Mouse (Mus musculus): ENCODE results near the gene Zfp109. TPM values are rescaled to one million over a fixed set of nuclear protein-coding genes. Genes with fewer than 3 reads are reported as not detected.
"Not testable (repeated sequence)": the region's sequence is repeated elsewhere in the genome, so short reads cannot be mapped to it uniquely, and the experiment has no call there.

Zfp109 gene
- total RNA-seq (2018; cell fraction: chromatin; rRNA removed), result 1 to 10 TPM in 19 of 26 experiments, under 1 TPM in 6, not detected in 1; 0.41 to 7.4 (median 2.4) TPM
- total RNA-seq (2018; cell fraction: cytosol; rRNA removed), result 1 to 10 TPM in 19 of 26 experiments, under 1 TPM in 7; 0.33 to 2.6 (median 1.3) TPM
- 1 to 10 TPM in 19 of 26 experiments, under 1 TPM in 7; 0.23 to 5.1 (median 2.0) TPM for total RNA-seq (2018; cell fraction: nucleus; rRNA removed)
- polyA plus RNA-seq (2018), result 0.92 to 1.6 TPM (median 1.1 TPM) in 3 replicates

GRCm38 (mm10) chr7:24237040-24237791, at the start of gene Zfp109:
Gene Zfp109 (minus strand): TSS chr7:24237560.
- H3K36me3 ChIP-seq (ENCODE audit: inconsistent target), result no peaks in the 10 kb centered on the region
- H3K27ac ChIP-seq, result no peak within 1 kb of the TSS
- WGBS (ENCODE audit: missing documents), result 10% methylated on average over 25 of the region's 28 CpGs
- peak within 1 kb of the TSS; percentile 46 for H3K4me3 ChIP-seq (ENCODE audit: inconsistent target)
- no peaks in the 10 kb centered on the region for H3K79me2 ChIP-seq (ENCODE audit: inconsistent target)

- no peak overlapping the region for H3K4me3 ChIP-seq (ENCODE audit: inconsistent target)
- H3K27ac ChIP-seq, result no peak overlapping the region
- no peaks in the 10 kb centered on the region for H3K79me2 ChIP-seq (ENCODE audit: inconsistent target)
- 85% methylated on average over 4 of the region's 4 CpGs for WGBS (ENCODE audit: missing documents)
- H3K36me3 ChIP-seq (ENCODE audit: inconsistent target), result peaks cover 9% of the 10 kb centered on the region
Measured at GRCm38 (mm10) chr7:24286916-24287315, 49.6 kb upstream of the Zfp109 start.

- H3K36me3 ChIP-seq (ENCODE audit: inconsistent target), result peaks cover under 1% of the 10 kb centered on the region; the same call in 1 of the 2 replicates
- 48% methylated on average over 4 of the region's 4 CpGs for WGBS (ENCODE audit: missing documents)
- H3K79me2 ChIP-seq (ENCODE audit: inconsistent target), result no peaks in the 10 kb centered on the region
- H3K27ac ChIP-seq, result no peak overlapping the region
- H3K4me3 ChIP-seq (ENCODE audit: inconsistent target), result no peak overlapping the region
Measured at GRCm38 (mm10) chr7:24286090-24286489, 48.7 kb upstream of the Zfp109 start.

- no peak overlapping the region for H3K4me3 ChIP-seq (ENCODE audit: inconsistent target)
- no peaks in the 10 kb centered on the region for H3K79me2 ChIP-seq (ENCODE audit: inconsistent target)
- H3K36me3 ChIP-seq (ENCODE audit: inconsistent target), result no peaks in the 10 kb centered on the region
- WGBS (ENCODE audit: missing documents), result 72% methylated on average over 4 of the region's 4 CpGs
- H3K27ac ChIP-seq, result no peak overlapping the region
Measured at GRCm38 (mm10) chr7:24280858-24281145, 43.4 kb upstream of the Zfp109 start.

GRCm38 (mm10) chr7:24280031-24280857, 42.9 kb upstream of the Zfp109 start:
- no peaks in the 10 kb centered on the region for H3K79me2 ChIP-seq (ENCODE audit: inconsistent target)
- WGBS (ENCODE audit: missing documents), result 86% methylated on average over 8 of the region's 10 CpGs
- H3K4me3 ChIP-seq (ENCODE audit: inconsistent target), result no peak overlapping the region
- H3K36me3 ChIP-seq (ENCODE audit: inconsistent target), result no peaks in the 10 kb centered on the region
- no peak overlapping the region for H3K27ac ChIP-seq

- whole genome bisulfite sequencing (ENCODE audit: missing documents), result 85% methylated on average over 2 of the region's 3 CpGs
- H3K36me3 ChIP-seq (ENCODE audit: inconsistent target); H3K79me2 ChIP-seq (ENCODE audit: inconsistent target); H3K27ac ChIP-seq; H3K4me3 ChIP-seq (ENCODE audit: inconsistent target): not testable (repeated sequence)
Measured at GRCm38 (mm10) chr7:24278771-24279170, 41.4 kb upstream of the Zfp109 start.

- no peaks in the 10 kb centered on the region for H3K36me3 ChIP-seq (ENCODE audit: inconsistent target)
- H3K4me3 ChIP-seq (ENCODE audit: inconsistent target), result no peak overlapping the region
- no peaks in the 10 kb centered on the region for H3K79me2 ChIP-seq (ENCODE audit: inconsistent target)
- H3K27ac ChIP-seq, result no peak overlapping the region
- 94% methylated on average over 4 of the region's 4 CpGs for WGBS (ENCODE audit: missing documents)
Measured at GRCm38 (mm10) chr7:24274456-24274855, 37.1 kb upstream of the Zfp109 start.

GRCm38 (mm10) chr7:24271191-24271590, 33.8 kb upstream of the Zfp109 start:
- Histone ChIP-seq H3K4me3 (ENCODE audit: inconsistent target) (no peak overlapping the region), H3K36me3 (ENCODE audit: inconsistent target) (no peaks in the 10 kb centered on the region), H3K79me2 (ENCODE audit: inconsistent target) (no peaks in the 10 kb centered on the region), H3K27ac (no peak overlapping the region)
- WGBS (ENCODE audit: missing documents), result 100% methylated on average over 1 of the region's 6 CpGs

- WGBS (ENCODE audit: missing documents), result 8% methylated on average over 12 of the region's 12 CpGs
- H3K79me2 ChIP-seq (ENCODE audit: inconsistent target), result no peaks in the 10 kb centered on the region
- peak within 1 kb of the TSS; percentile 30 for H3K4me3 ChIP-seq (ENCODE audit: inconsistent target)
Measured at GRCm38 (mm10) chr7:24270288-24270672, 32.9 kb upstream of the Zfp109 start, which contains the start of gene Zfp93. Gene Zfp93 (plus strand): TSS chr7:24270420.

GRCm38 (mm10) chr7:24269667-24270287, 32.4 kb upstream of the Zfp109 start:
- Histone ChIP-seq H3K36me3 (ENCODE audit: inconsistent target) (no peaks in the 10 kb centered on the region), H3K4me3 (ENCODE audit: inconsistent target) (peak overlapping the region; percentile 30), H3K79me2 (ENCODE audit: inconsistent target) (no peaks in the 10 kb centered on the region), H3K27ac (no peak overlapping the region)
- 44% methylated on average over 7 of the region's 7 CpGs for WGBS (ENCODE audit: missing documents)

More at GRCm38 (mm10) chr7:24270288-24270672, 32.9 kb upstream of the Zfp109 start, which contains the start of gene Zfp93:
- Histone ChIP-seq H3K36me3 (ENCODE audit: inconsistent target) (no peaks in the 10 kb centered on the region), H3K27ac (no peak within 1 kb of the TSS)

GRCm38 (mm10) chr7:24269256-24269655, 31.9 kb upstream of the Zfp109 start:
- Histone ChIP-seq H3K27ac (no peak overlapping the region), H3K4me3 (ENCODE audit: inconsistent target) (no peak overlapping the region), H3K36me3 (ENCODE audit: inconsistent target) (no peaks in the 10 kb centered on the region), H3K79me2 (ENCODE audit: inconsistent target) (no peaks in the 10 kb centered on the region)
- WGBS (ENCODE audit: missing documents), result 86% methylated on average over 3 of the region's 3 CpGs

GRCm38 (mm10) chr7:24268176-24269155, 31.1 kb upstream of the Zfp109 start:
- no peak overlapping the region for H3K4me3 ChIP-seq (ENCODE audit: inconsistent target)
- H3K36me3 ChIP-seq (ENCODE audit: inconsistent target), result no peaks in the 10 kb centered on the region
- no peak overlapping the region for H3K27ac ChIP-seq
- 80% methylated on average over 24 of the region's 24 CpGs for WGBS (ENCODE audit: missing documents)
- H3K79me2 ChIP-seq (ENCODE audit: inconsistent target), result no peaks in the 10 kb centered on the region

- no peaks in the 10 kb centered on the region for H3K79me2 ChIP-seq (ENCODE audit: inconsistent target)
- peaks cover 7% of the 10 kb centered on the region; the same call in 1 of the 2 replicates for H3K36me3 ChIP-seq (ENCODE audit: inconsistent target)
- WGBS (ENCODE audit: missing documents), result 89% methylated on average over 4 of the region's 4 CpGs
- H3K27ac ChIP-seq, result no peak overlapping the region
- H3K4me3 ChIP-seq (ENCODE audit: inconsistent target), result no peak overlapping the region
Measured at GRCm38 (mm10) chr7:24260000-24260312, 22.6 kb upstream of the Zfp109 start.

Data from macrophage (primary cell).